Mouse (Mus musculus) hindbrain, embryonic 12.5 days (tissue): Measurements from ENCODE around the gene Noc4l. TPM values are rescaled to one million over a fixed set of nuclear protein-coding genes. Genes with fewer than 3 reads are reported as not detected.

Source experiments
- ATAC-seq: fragments of 200-750 bp; cut with Nextera tagmentation; 2 replicates; pipeline ENCODE4 v1.8.0; 2017; ENCODE audit warnings: moderate TSS enrichment; ENCODE audit not compliant: low FRiP score
- H3K27ac ChIP-seq: fragments of 300-500 bp; sonication (generic); 2 replicates; pipeline ENCODE4 v1.5.1; 2016; ENCODE audit warnings: mild to moderate bottlenecking
- H3K27me3 ChIP-seq: fragments of 300-500 bp; sonication (generic); 2 replicates; pipeline ENCODE4 v1.6.1; 2016; ENCODE audit warnings: mild to moderate bottlenecking
- H3K36me3 ChIP-seq: fragments of 300-500 bp; sonication (generic); 2 replicates; pipeline ENCODE4 v1.6.1; 2016; ENCODE audit warnings: mild to moderate bottlenecking
- H3K4me1 ChIP-seq: fragments of 300-500 bp; sonication (generic); 2 replicates; pipeline ENCODE4 v1.6.1; 2016
- H3K4me2 ChIP-seq: fragments of 300-500 bp; sonication (generic); replicated peaks from 2 replicates; pipeline ENCODE4 v1.6.1; 2016; ENCODE audit warnings: mild to moderate bottlenecking
- H3K4me3 ChIP-seq: fragments of 300-500 bp; sonication (generic); 2 replicates; pipeline ENCODE4 v1.5.1; 2016; ENCODE audit warnings: mild to moderate bottlenecking
- H3K9ac ChIP-seq: fragments of 300-500 bp; sonication (generic); 2 replicates; pipeline ENCODE4 v1.6.1; 2016; ENCODE audit warnings: mild to moderate bottlenecking, moderate library complexity
- H3K9me3 ChIP-seq: fragments of 300-500 bp; sonication (generic); replicated peaks from 2 replicates; pipeline ENCODE4 v1.6.1; 2016; ENCODE audit warnings: mild to moderate bottlenecking
- WGBS: fragments of 180-500 bp; shearing (Covaris S2); methylation state at CpG from one replicate; pipeline ENCODE4 v1.1.7; 2016; 5-methylcytosine and 5-hydroxymethylcytosine counted together
- polyA plus RNA-seq: library from polyadenylated mRNA; unstranded; fragments of >200 nt; fragmentation: Nextera tagmentation; extraction: Ambion mirVana; gene quantifications from 2 replicates; pipeline ENCODE4 v1.2.1, GENCODE M21; 2016

The Noc4l gene
- polyA plus RNA-seq: 50.0 and 50.6 TPM in 2 replicates

DNA sequence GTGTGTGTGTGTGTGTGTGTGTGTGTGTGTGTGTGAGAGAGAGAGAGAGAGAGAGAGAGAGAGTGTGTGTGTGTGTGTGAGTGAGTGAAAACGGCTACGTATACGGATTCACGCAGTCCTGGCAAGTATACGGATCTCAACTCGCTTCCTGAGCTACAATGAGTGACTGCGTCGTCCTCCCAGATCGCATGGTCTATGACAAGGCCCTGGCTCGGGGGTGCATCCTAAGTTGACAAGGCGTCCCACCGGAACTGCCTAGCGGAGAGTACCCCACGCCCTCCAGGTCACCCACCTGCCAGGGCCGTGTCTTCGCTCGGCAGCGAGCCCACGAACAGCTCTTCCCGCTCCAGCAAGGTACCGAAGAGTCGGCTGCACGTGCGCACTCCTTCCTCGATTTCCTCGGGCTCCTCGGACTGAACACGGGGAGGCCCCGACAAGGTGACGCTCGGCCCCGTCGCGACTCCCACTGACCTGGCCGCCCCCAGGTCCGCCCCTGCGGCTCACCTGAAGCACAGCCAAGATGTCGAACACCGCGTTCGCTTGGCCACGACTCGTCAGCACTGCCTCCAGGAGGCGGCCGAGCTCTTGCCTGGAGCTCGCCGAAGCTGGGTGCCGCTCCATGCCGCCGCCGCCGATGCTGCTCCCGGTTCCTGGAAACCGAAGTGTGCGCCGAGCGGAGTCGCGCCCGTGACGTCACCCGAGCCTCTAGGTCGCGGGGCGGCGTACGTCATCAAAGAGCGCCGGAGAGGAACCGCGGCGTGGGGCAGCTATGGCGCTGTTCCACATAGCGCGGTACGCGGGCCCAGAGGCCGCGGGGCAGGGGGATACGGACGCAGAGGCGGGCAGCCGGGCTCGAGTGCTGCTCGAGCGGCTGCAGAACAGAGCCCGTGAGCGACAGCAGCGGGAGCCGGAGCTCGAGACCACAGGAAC is at the start of gene Noc4l, which contains the start of gene Ddx51:
Gene Noc4l, minus strand, starts transcription at position 699 of the 930 bp plus-strand sequence.
Gene Ddx51, plus strand, starts transcription at position 733 of the 930 bp plus-strand sequence.
- 1% methylated on average over 91 of the region's 91 CpGs for WGBS
- ATAC-seq: peak; percentile 78
- Histone ChIP-seq H3K36me3 (peaks cover 72% of the 10 kb centered on the region), H3K27me3 (no peaks in the 10 kb centered on the region), H3K27ac (no peak within 1 kb of the TSS), H3K4me3 (peak within 1 kb of the TSS; percentile 68), H3K4me1 (peaks cover 19% of the 10 kb centered on the region), H3K9ac (peak within 1 kb of the TSS; percentile 75), H3K9me3 (no peaks in the 10 kb centered on the region), H3K4me2 (peak within 1 kb of the TSS; percentile 98)

GRCm38 (mm10) chr5:110698617-110699016 is 45.4 kb upstream of the Noc4l start:
- 88% methylated on average over 4 of the region's 4 CpGs for WGBS
- H3K9ac ChIP-seq: no peak overlapping the region
- no peak overlapping the region for H3K4me2 ChIP-seq
- H3K4me3 ChIP-seq: no peak overlapping the region
- no peak overlapping the region for H3K27ac ChIP-seq
- H3K9me3 ChIP-seq: no peaks in the 10 kb centered on the region
- H3K4me1 ChIP-seq: no peaks in the 10 kb centered on the region
- H3K27me3 ChIP-seq: no peaks in the 10 kb centered on the region
- no peak for ATAC-seq
- peaks cover 88% of the 10 kb centered on the region for H3K36me3 ChIP-seq

DNA sequence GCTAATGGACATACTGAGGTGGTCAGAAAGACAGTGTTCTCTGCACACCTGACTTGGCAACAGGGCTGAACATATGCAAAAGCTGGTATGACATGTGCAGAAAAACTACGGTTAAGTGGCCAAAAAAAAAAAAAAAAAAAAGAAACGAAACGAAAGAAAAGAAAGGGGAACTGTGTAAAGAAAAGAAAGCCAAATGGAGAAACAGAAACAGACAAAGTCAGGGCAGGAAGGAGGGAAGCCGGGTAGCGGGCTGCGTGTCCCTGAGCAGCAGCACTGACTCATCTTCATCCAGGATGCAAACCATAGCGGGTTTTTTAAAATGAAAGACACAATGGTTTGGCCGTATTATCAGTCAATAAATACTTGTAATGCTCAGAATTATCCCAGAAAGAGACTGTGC is 28.8 kb upstream of the Noc4l start:
- no peak overlapping the region for H3K4me2 ChIP-seq
- 93% methylated on average over 7 of the region's 8 CpGs for WGBS
- H3K27ac ChIP-seq: no peak overlapping the region
- H3K36me3 ChIP-seq: peaks cover 94% of the 10 kb centered on the region
- H3K9me3 ChIP-seq: no peaks in the 10 kb centered on the region
- no peak for ATAC-seq
- no peaks in the 10 kb centered on the region for H3K4me1 ChIP-seq
- H3K27me3 ChIP-seq: no peaks in the 10 kb centered on the region
- no peak overlapping the region for H3K9ac ChIP-seq
- H3K4me3 ChIP-seq: no peak overlapping the region

- Histone ChIP-seq H3K9ac (no peak overlapping the region), H3K9me3 (no peaks in the 10 kb centered on the region), H3K4me2 (no peak overlapping the region), H3K36me3 (peaks cover 90% of the 10 kb centered on the region), H3K27ac (no peak overlapping the region), H3K4me1 (no peaks in the 10 kb centered on the region), H3K27me3 (no peaks in the 10 kb centered on the region), H3K4me3 (no peak overlapping the region)
- ATAC-seq: no peak
- 69% methylated on average over 6 of the region's 6 CpGs for WGBS
Observed at GRCm38 (mm10) chr5:110665486-110666121, 12.4 kb upstream of the Noc4l start.

GRCm38 (mm10) chr5:110664750-110665269 is 11.6 kb upstream of the Noc4l start:
- no peak overlapping the region for H3K4me3 ChIP-seq
- peaks cover 90% of the 10 kb centered on the region for H3K36me3 ChIP-seq
- H3K4me1 ChIP-seq: no peaks in the 10 kb centered on the region
- no peaks in the 10 kb centered on the region for H3K9me3 ChIP-seq
- no peak overlapping the region for H3K9ac ChIP-seq
- WGBS: 100% methylated on average over 2 of the region's 2 CpGs
- no peak overlapping the region for H3K4me2 ChIP-seq
- no peak for ATAC-seq
- H3K27me3 ChIP-seq: no peaks in the 10 kb centered on the region
- H3K27ac ChIP-seq: no peak overlapping the region

DNA sequence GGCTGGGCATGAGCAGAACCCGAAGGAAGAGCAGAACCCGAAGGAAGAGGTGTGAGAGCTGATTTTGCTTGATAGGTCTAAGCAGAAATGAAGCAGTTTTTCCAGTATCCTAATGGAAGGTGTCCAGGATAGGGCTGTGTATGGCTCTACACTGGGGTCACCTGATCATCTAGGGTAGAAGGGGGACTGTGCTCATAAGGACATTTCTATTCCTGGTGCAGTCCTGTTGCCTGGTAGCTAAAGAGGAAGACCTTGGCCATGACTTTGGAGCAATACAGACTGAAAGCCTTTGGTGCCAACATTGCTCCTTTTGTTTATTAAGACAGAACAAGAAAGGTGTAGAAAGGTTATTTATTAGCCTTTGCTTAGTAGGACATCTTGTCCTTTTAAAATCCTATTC is 10.8 kb upstream of the Noc4l start:
- no peak for ATAC-seq
- Histone ChIP-seq H3K36me3 (peaks cover 91% of the 10 kb centered on the region), H3K4me2 (no peak overlapping the region), H3K27ac (no peak overlapping the region), H3K4me1 (no peaks in the 10 kb centered on the region), H3K4me3 (no peak overlapping the region), H3K9me3 (no peaks in the 10 kb centered on the region), H3K27me3 (no peaks in the 10 kb centered on the region), H3K9ac (no peak overlapping the region)
- WGBS: 86% methylated on average over 2 of the region's 2 CpGs

- Histone ChIP-seq H3K27me3 (no peaks in the 10 kb centered on the region), H3K9ac (no peak overlapping the region), H3K9me3 (no peaks in the 10 kb centered on the region), H3K36me3 (peaks cover 91% of the 10 kb centered on the region), H3K4me3 (no peak overlapping the region), H3K4me1 (peaks cover under 1% of the 10 kb centered on the region), H3K27ac (no peak overlapping the region), H3K4me2 (no peak overlapping the region)
- no peak for ATAC-seq
Observed at GRCm38 (mm10) chr5:110659682-110660081, 6.5 kb upstream of the Noc4l start.

- ATAC-seq: peak; percentile 44
- WGBS: 2% methylated on average over 37 of the region's 37 CpGs
- H3K9ac ChIP-seq: peak overlapping the region; percentile 75
- H3K27me3 ChIP-seq: no peaks in the 10 kb centered on the region
- H3K4me2 ChIP-seq: peak overlapping the region; percentile 98
- H3K4me3 ChIP-seq: peak overlapping the region; percentile 68
- no peaks in the 10 kb centered on the region for H3K9me3 ChIP-seq
- H3K27ac ChIP-seq: no peak overlapping the region
- H3K36me3 ChIP-seq: peaks cover 72% of the 10 kb centered on the region
- peaks cover 19% of the 10 kb centered on the region for H3K4me1 ChIP-seq
Observed at GRCm38 (mm10) chr5:110653686-110654085, 469 bp upstream of the Noc4l start.

DNA sequence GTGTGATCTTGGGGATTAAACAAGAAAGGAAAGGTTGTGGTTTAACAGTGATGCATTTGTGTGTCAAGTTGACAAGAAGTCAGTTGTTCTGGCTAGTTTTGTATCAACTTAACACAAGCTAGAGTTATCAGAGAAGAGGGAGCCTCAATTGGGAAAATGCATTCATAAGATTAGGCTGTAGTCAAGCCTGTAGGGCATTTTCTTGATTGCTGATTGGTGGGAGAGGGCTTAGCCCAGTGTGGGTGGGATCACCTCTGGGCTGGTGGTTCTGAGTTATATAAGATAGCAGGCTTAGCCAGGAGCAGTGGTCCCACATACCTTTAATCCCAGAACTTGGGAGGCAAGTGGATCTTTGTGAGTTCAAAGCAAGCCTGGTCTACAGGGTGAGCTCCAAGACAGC is 6.8 kb downstream of the Noc4l start:
- H3K9me3 ChIP-seq: no peaks in the 10 kb centered on the region
- H3K9ac ChIP-seq: no peak overlapping the region
- no peak overlapping the region for H3K4me2 ChIP-seq
- peaks cover 58% of the 10 kb centered on the region for H3K36me3 ChIP-seq
- no peak overlapping the region for H3K27ac ChIP-seq
- no peak for ATAC-seq
- no peak overlapping the region for H3K4me3 ChIP-seq
- H3K27me3 ChIP-seq: no peaks in the 10 kb centered on the region
- no peaks in the 10 kb centered on the region for H3K4me1 ChIP-seq

DNA sequence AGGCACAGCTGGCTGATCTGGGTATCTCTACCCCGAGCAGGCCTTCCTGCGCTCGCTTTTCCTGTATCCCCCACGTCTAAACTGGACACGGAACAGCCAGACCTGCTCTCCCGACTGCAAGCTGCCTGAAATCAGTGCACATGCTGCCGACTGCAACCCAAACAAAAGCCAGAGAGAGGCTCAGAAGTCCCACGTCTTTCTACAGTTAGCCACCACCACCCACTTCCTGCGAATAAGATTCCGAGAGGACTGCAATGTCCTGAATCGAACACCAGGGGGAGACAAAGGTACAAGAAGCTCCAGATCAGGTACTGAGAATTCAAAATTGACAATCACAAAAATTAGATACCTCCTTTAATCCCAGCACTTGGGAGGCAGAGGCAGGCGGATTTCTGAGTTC is 13.8 kb downstream of the Noc4l start:
- H3K4me1 ChIP-seq: peaks cover 3% of the 10 kb centered on the region; the same call in 1 of the 2 replicates
- H3K9me3 ChIP-seq: no peaks in the 10 kb centered on the region
- H3K4me2 ChIP-seq: no peak overlapping the region; the same call in 1 of the 2 replicates
- 30% methylated on average over 12 of the region's 12 CpGs for WGBS
- H3K27me3 ChIP-seq: no peaks in the 10 kb centered on the region
- no peak for ATAC-seq
- H3K4me3 ChIP-seq: no peak overlapping the region
- H3K9ac ChIP-seq: no peak overlapping the region
- H3K36me3 ChIP-seq: no peaks in the 10 kb centered on the region
- no peak overlapping the region for H3K27ac ChIP-seq

DNA sequence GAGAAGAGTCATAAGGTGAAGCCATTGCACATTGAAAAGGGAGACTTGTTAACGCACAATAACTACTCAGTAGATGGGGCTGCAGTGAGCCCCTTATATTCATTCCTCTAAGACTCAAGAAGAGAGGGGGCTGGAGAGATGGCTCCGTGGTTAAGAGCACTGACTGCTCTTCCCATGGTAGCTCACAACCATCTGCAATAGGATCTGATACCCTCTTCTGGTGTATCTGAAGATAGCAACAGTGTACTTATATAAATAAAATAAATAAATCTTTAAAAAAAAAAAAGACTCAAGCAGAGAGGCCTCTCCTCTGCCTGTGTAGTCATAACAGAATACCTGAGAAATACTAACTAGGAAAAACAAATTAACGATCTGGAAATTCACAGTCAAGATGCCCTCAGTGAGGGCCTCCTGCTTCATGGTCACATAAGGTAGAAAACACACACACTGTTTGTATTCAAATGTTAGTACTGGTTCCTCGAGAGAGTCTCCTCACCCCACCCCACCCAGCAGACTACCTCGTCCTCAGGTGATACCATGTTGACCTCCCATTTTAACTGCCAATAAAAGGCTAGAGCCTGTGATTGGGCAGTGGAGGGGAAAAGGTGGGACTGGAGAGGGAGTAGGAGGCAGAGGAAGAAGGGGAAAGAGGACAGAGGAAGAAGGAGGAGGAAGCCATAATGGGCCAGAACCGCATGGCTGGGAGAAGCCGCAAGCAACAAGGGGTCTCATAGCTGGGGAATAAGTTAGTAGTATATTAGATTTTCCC is 14.7 kb downstream of the Noc4l start:
- H3K4me3 ChIP-seq: no peak overlapping the region
- no peaks in the 10 kb centered on the region for H3K27me3 ChIP-seq
- 79% methylated on average over 7 of the region's 7 CpGs for WGBS
- no peak overlapping the region for H3K27ac ChIP-seq
- H3K4me2 ChIP-seq: no peak overlapping the region
- H3K36me3 ChIP-seq: no peaks in the 10 kb centered on the region
- H3K4me1 ChIP-seq: peaks cover 3% of the 10 kb centered on the region; the same call in 1 of the 2 replicates
- H3K9ac ChIP-seq: no peak overlapping the region
- ATAC-seq: no peak
- H3K9me3 ChIP-seq: no peaks in the 10 kb centered on the region
